Mouse (Mus musculus) layer of hippocampus, adult 11-12 months (tissue): ENCODE measurements around the gene Prkcb.
A peak's percentile ranks its signal among the peaks of the same experiment; 100 is the strongest.

Experiments used
- DNase-seq: peaks from one replicate; pipeline ENCODE4 v3.0.0; 2022; ENCODE audit warnings: low spot score

Prkcb gene

GRCm38 (mm10) chr7:122595897-122596296 is 307.3 kb downstream of the Prkcb start:
- no peak for DNase-seq

GRCm38 (mm10) chr7:122596596-122597170 is 308.1 kb downstream of the Prkcb start:
- DNase-seq: no peak

- DNase-seq: no peak
Observed at GRCm38 (mm10) chr7:122597313-122597712, 308.8 kb downstream of the Prkcb start.

GRCm38 (mm10) chr7:122600856-122601255 is 312.3 kb downstream of the Prkcb start:
- DNase-seq: no peak

GRCm38 (mm10) chr7:122605066-122605465 is 316.5 kb downstream of the Prkcb start:
- DNase-seq: no peak

GRCm38 (mm10) chr7:122609420-122609819 is 320.9 kb downstream of the Prkcb start:
- DNase-seq: no peak

- DNase-seq: no peak
Observed at GRCm38 (mm10) chr7:122610161-122610560, 321.6 kb downstream of the Prkcb start.

GRCm38 (mm10) chr7:122613876-122614275 is 325.3 kb downstream of the Prkcb start:
- DNase-seq: no peak

GRCm38 (mm10) chr7:122622125-122622774 is 333.7 kb downstream of the Prkcb start:
- DNase-seq: no peak

GRCm38 (mm10) chr7:122623753-122624152 is 335.2 kb downstream of the Prkcb start:
- DNase-seq: no peak

GRCm38 (mm10) chr7:122628050-122628449 is 339.5 kb downstream of the Prkcb start:
- DNase-seq: no peak

- no peak for DNase-seq
Observed at GRCm38 (mm10) chr7:122630386-122630785, 341.8 kb downstream of the Prkcb start.

- DNase-seq: no peak
Observed at GRCm38 (mm10) chr7:122631151-122631550, 342.6 kb downstream of the Prkcb start.

GRCm38 (mm10) chr7:122632946-122633345 is 344.4 kb downstream of the Prkcb start:
- DNase-seq: no peak

GRCm38 (mm10) chr7:122633463-122633862 is 344.9 kb downstream of the Prkcb start:
- no peak for DNase-seq

GRCm38 (mm10) chr7:122643676-122644075 is 355.1 kb downstream of the Prkcb start:
- DNase-seq: peak; percentile 36

- DNase-seq: peak; percentile 45
Observed at GRCm38 (mm10) chr7:122649306-122649705, 360.8 kb downstream of the Prkcb start.

GRCm38 (mm10) chr7:122652523-122652922 is 364.0 kb downstream of the Prkcb start:
- DNase-seq: no peak

- no peak for DNase-seq
Observed at GRCm38 (mm10) chr7:122656671-122657070, 368.1 kb downstream of the Prkcb start.

- no peak for DNase-seq
Observed at GRCm38 (mm10) chr7:122657423-122658126, 369.0 kb downstream of the Prkcb start.

GRCm38 (mm10) chr7:122665311-122666049 is 376.9 kb downstream of the Prkcb start:
- DNase-seq: no peak

GRCm38 (mm10) chr7:122667903-122668302 is 379.4 kb downstream of the Prkcb start:
- DNase-seq: peak; percentile 50

- DNase-seq: no peak
Observed at GRCm38 (mm10) chr7:122670442-122670872, 381.9 kb downstream of the Prkcb start, which contains the start of gene Cacng3. Gene Cacng3 (plus strand): TSS chr7:122670492.
